Mouse (Mus musculus): ENCODE results near the gene Scnn1b. TPM values are rescaled to one million over a fixed set of nuclear protein-coding genes. Genes with fewer than 3 reads are reported as not detected.

The Scnn1b gene
- total and polyA plus RNA-seq, 3 experiments, result not detected

GRCm38 (mm10) chr7:121835392-121835791, 29.4 kb upstream of the Scnn1b start:
- Histone ChIP-seq H3K9ac (ENCODE audit: control insufficient read depth, low read depth, low read length, poor library complexity, severe bottlenecking) (no peak overlapping the region), H3K79me2 (ENCODE audit: control insufficient read depth, insufficient read depth, low read length, poor library complexity) (no peaks in the 10 kb centered on the region), H3K27ac (ENCODE audit: control insufficient read depth, low read depth, low read length) (no peak overlapping the region), H3K27me3 (ENCODE audit: control insufficient read depth in 1 of 2, insufficient read depth in 2 of 2, low read length in 2 of 2) (no peaks in the 10 kb centered on the region), H3K4me3 (ENCODE audit: control insufficient read depth in 1 of 2, insufficient read depth in 1 of 2, low read depth in 2 of 2, low read length in 2 of 2) (no peak overlapping the region), H3K36me3 (ENCODE audit: control insufficient read depth in 1 of 2, insufficient read depth in 2 of 2, low read length in 2 of 2) (no peaks in the 10 kb centered on the region), H3K4me1 (ENCODE audit: control insufficient read depth in 1 of 2, insufficient read depth in 2 of 2, low read length in 2 of 2) (no peaks in the 10 kb centered on the region), H3K9me3 (replicated peaks; ENCODE audit: insufficient read depth, low read length) (no peaks in the 10 kb centered on the region)
- peak; percentile 31 for DNase-seq (ENCODE audit: low read depth, low spot score)
- TF ChIP-seq ZKSCAN1 (IDR thresholded peaks at IDR 0.05; ENCODE audit: low read depth, low read length), result no peak
- TF ChIP-seq EP300 (IDR thresholded peaks at IDR 0.05; ENCODE audit: low read depth in 1 of 2, low read length in 2 of 2), result no peak
- TF ChIP-seq SMC3 (IDR thresholded peaks at IDR 0.05; ENCODE audit: low read depth, low read length), result peak; percentile 40; the same call in 1 of the 2 replicates
- TF ChIP-seq ZMIZ1 (IDR thresholded peaks at IDR 0.05; ENCODE audit: low read depth, low read length), result no peak
- TF ChIP-seq POLR2AphosphoS5 (IDR thresholded peaks at IDR 0.05; ENCODE audit: borderline replicate concordance, low read depth, low read length), result no peak
- TF ChIP-seq RCOR1 (IDR thresholded peaks at IDR 0.05; ENCODE audit: low read depth, low read length), result no peak
- no peak for TF ChIP-seq ELF1 (IDR thresholded peaks at IDR 0.05; ENCODE audit: low read depth, low read length)
- TF ChIP-seq CHD2 (IDR thresholded peaks at IDR 0.05; ENCODE audit: low read length), result no peak
- TF ChIP-seq CTCF (IDR thresholded peaks at IDR 0.05 in 2 of 3, conservative IDR thresholded peaks at IDR 0.05 in 1 of 3; ENCODE audit: control insufficient read depth in 1 of 3, insufficient read depth in 1 of 3, low read depth in 2 of 3, low read length in 3 of 3, poor library complexity in 1 of 3, severe bottlenecking in 1 of 3), result peak; percentile 41 to 58 (median 52)
- no peak for TF ChIP-seq JUND (IDR thresholded peaks at IDR 0.05; ENCODE audit: low read depth, low read length)
- TF ChIP-seq MAX (IDR thresholded peaks at IDR 0.05; ENCODE audit: low read length), result no peak
- TF ChIP-seq ETS1 (IDR thresholded peaks at IDR 0.05; ENCODE audit: low read depth, low read length), result no peak
- TF ChIP-seq E2F4 (IDR thresholded peaks at IDR 0.05; ENCODE audit: borderline replicate concordance, low read depth, low read length), result no peak
- TF ChIP-seq KAT2A (conservative IDR thresholded peaks at IDR 0.05; ENCODE audit: low read depth, low read length), result no peak
- TF ChIP-seq POLR2A (IDR thresholded peaks at IDR 0.05; ENCODE audit: control insufficient read depth in 1 of 2, insufficient read depth in 1 of 2, low read depth in 1 of 2, low read length in 2 of 2, poor library complexity in 1 of 2), result no peak
- no peak for TF ChIP-seq UBTF (IDR thresholded peaks at IDR 0.05; ENCODE audit: borderline replicate concordance, insufficient read depth, low read depth, low read length)
- TF ChIP-seq MAFK (IDR thresholded peaks at IDR 0.05; ENCODE audit: borderline replicate concordance, low read depth, low read length), result no peak
- peak; percentile 38 for TF ChIP-seq RAD21 (IDR thresholded peaks at IDR 0.05; ENCODE audit: low read depth, low read length)
- no peak for TF ChIP-seq USF1 (IDR thresholded peaks at IDR 0.05; ENCODE audit: low read depth, low read length)
- TF ChIP-seq SIN3A (IDR thresholded peaks at IDR 0.05; ENCODE audit: low read length), result no peak
- TF ChIP-seq CHD1 (IDR thresholded peaks at IDR 0.05; ENCODE audit: low read depth, low read length), result no peak

- Histone ChIP-seq H3K9ac (ENCODE audit: control insufficient read depth, low read depth, low read length, poor library complexity, severe bottlenecking) (no peak overlapping the region), H3K4me3 (ENCODE audit: control insufficient read depth in 1 of 2, insufficient read depth in 1 of 2, low read depth in 2 of 2, low read length in 2 of 2) (no peak overlapping the region), H3K36me3 (ENCODE audit: control insufficient read depth in 1 of 2, insufficient read depth in 2 of 2, low read length in 2 of 2) (no peaks in the 10 kb centered on the region), H3K4me1 (ENCODE audit: control insufficient read depth in 1 of 2, insufficient read depth in 2 of 2, low read length in 2 of 2) (no peaks in the 10 kb centered on the region), H3K27me3 (ENCODE audit: control insufficient read depth in 1 of 2, insufficient read depth in 2 of 2, low read length in 2 of 2) (no peaks in the 10 kb centered on the region), H3K79me2 (ENCODE audit: control insufficient read depth, insufficient read depth, low read length, poor library complexity) (no peaks in the 10 kb centered on the region), H3K9me3 (replicated peaks; ENCODE audit: insufficient read depth, low read length) (no peaks in the 10 kb centered on the region), H3K27ac (ENCODE audit: control insufficient read depth, low read depth, low read length) (no peak overlapping the region)
- no peak for DNase-seq (ENCODE audit: low read depth, low spot score)
- TF ChIP-seq CHD1 (IDR thresholded peaks at IDR 0.05; ENCODE audit: low read depth, low read length), result no peak
These were observed 28.0 kb upstream of the Scnn1b start for GRCm38 (mm10) chr7:121836827-121837226.
